Mouse (Mus musculus) lung, embryonic 15.5 days (tissue): ENCODE measurements around the gene Prkcb. TPM values are rescaled to one million over a fixed set of nuclear protein-coding genes. Genes with fewer than 3 reads are reported as not detected.

Experiments
- ATAC-seq: fragments of 200-750 bp; cut with Nextera tagmentation; 2 replicates; pipeline ENCODE4 v1.8.0; 2017; ENCODE audit warnings: moderate number of reproducible peaks, borderline replicate concordance; ENCODE audit not compliant: low FRiP score, low TSS enrichment; ENCODE audit errors: extremely low read depth
- H3K27ac ChIP-seq: fragments of 300-500 bp; sonication (generic); 2 replicates; pipeline ENCODE4 v1.5.1; 2015; ENCODE audit warnings: moderate library complexity, mild to moderate bottlenecking, inconsistent platforms
- H3K27me3 ChIP-seq: fragments of 300-500 bp; sonication (generic); 2 replicates; pipeline ENCODE4 v1.6.1; 2015; ENCODE audit warnings: inconsistent platforms
- H3K36me3 ChIP-seq: fragments of 300-500 bp; sonication (generic); 2 replicates; pipeline ENCODE4 v1.6.1; 2015; ENCODE audit warnings: inconsistent platforms
- H3K4me1 ChIP-seq: fragments of 300-500 bp; sonication (generic); 2 replicates; pipeline ENCODE4 v1.6.1; 2015; ENCODE audit warnings: inconsistent platforms
- H3K4me2 ChIP-seq: fragments of 300-500 bp; sonication (generic); 2 replicates; pipeline ENCODE4 v1.6.1; 2015; ENCODE audit warnings: inconsistent platforms, mild to moderate bottlenecking, moderate library complexity
- H3K4me3 ChIP-seq: fragments of 300-500 bp; sonication (generic); 2 replicates; pipeline ENCODE4 v1.5.1; 2015; ENCODE audit warnings: mild to moderate bottlenecking, inconsistent platforms
- H3K9ac ChIP-seq: fragments of 300-500 bp; sonication (generic); 2 replicates; pipeline ENCODE4 v1.6.1; 2015; ENCODE audit warnings: inconsistent platforms
- H3K9me3 ChIP-seq: fragments of 300-500 bp; sonication (generic); 2 replicates; pipeline ENCODE4 v1.6.1; 2016; ENCODE audit warnings: inconsistent platforms
- WGBS: fragments of 180-500 bp; shearing (Covaris S2); methylation state at CpG from one replicate; pipeline ENCODE4 v1.1.7; 2015; 5-methylcytosine and 5-hydroxymethylcytosine counted together
- polyA plus RNA-seq: library from polyadenylated mRNA; unstranded; fragments of >200 nt; fragmentation: Nextera tagmentation; extraction: Ambion mirVana; gene quantifications from 2 replicates; pipeline ENCODE4 v1.2.1, GENCODE M21; 2015

Gene Prkcb
- polyA plus RNA-seq, 1 experiment from 2014 or later = 7.1 TPM

DNA sequence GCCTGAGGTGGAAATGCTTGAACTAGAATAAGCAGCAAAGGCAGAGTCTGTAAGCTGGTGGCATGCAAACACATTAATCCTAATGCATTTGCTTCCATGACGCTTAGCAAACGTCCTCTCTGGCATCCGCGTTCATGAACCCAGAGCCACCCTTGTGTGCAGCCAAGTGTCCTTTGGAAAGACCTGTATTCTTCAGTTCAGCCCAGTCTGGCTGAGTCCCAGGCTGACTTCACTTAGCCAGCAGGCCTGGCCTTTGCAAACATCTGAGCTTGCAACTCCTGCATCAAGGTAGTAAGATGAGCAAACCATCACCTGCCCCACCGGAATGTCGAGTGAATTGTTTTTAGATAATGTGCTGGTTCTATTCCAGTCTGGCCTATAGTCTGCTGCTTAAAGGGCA lies 126.1 kb downstream of the Prkcb start:
- Histone ChIP-seq H3K4me2 (no peak overlapping the region), H3K9ac (no peak overlapping the region), H3K4me3 (no peak overlapping the region), H3K4me1 (no peaks in the 10 kb centered on the region), H3K9me3 (no peaks in the 10 kb centered on the region), H3K27me3 (no peaks in the 10 kb centered on the region), H3K27ac (no peak overlapping the region), H3K36me3 (no peaks in the 10 kb centered on the region)
- no peak for ATAC-seq
- 57% methylated on average over 6 of the region's 6 CpGs for WGBS

DNA sequence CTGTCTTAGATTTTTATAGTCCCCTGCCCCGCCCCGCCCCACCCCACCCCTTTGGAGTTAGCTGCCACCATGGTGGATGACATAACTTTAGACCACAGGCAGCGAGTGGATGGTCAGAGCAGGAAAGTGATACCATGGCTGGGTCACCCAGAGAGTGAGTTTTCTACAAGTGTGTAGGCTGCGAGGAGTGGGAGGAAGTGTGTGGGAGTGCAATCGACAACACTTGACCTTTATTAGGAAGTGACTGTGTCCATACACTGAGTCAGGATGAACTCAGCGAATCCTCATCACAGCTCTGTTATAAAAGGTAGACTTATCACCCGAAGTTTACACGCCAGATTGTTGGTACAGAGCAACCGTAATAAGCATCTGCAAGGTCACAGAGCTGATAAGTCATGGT lies 126.8 kb downstream of the Prkcb start:
- Histone ChIP-seq H3K27me3 (no peaks in the 10 kb centered on the region), H3K36me3 (no peaks in the 10 kb centered on the region), H3K9ac (no peak overlapping the region), H3K4me1 (no peaks in the 10 kb centered on the region), H3K9me3 (no peaks in the 10 kb centered on the region), H3K4me2 (no peak overlapping the region), H3K4me3 (no peak overlapping the region), H3K27ac (no peak overlapping the region)
- ATAC-seq = no peak
- 75% methylated on average over 9 of the region's 9 CpGs for WGBS

DNA sequence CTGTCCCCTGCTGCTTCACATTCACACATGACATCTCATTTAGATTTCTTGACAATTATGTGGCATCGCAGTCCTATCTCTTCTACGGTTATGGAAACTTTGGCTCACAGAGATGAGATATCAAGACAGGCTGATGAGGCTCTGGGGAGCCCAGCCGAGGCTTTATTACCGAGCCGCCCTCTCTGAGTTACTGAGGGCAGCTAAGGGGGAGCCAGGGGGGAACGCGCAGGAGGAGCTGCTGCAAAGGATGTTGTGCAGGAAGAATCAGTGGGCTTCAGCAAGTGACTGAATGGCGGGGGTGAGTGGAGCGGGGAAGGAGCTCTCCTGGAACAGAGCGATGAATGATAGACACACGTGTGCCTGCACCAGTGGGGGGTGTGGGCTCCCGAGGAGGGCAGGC lies 127.4 kb downstream of the Prkcb start:
- 63% methylated on average over 12 of the region's 12 CpGs for WGBS
- Histone ChIP-seq H3K9ac (no peak overlapping the region), H3K36me3 (no peaks in the 10 kb centered on the region), H3K27ac (no peak overlapping the region), H3K4me1 (no peaks in the 10 kb centered on the region), H3K27me3 (no peaks in the 10 kb centered on the region), H3K9me3 (no peaks in the 10 kb centered on the region), H3K4me2 (no peak overlapping the region), H3K4me3 (no peak overlapping the region)
- ATAC-seq = no peak

DNA sequence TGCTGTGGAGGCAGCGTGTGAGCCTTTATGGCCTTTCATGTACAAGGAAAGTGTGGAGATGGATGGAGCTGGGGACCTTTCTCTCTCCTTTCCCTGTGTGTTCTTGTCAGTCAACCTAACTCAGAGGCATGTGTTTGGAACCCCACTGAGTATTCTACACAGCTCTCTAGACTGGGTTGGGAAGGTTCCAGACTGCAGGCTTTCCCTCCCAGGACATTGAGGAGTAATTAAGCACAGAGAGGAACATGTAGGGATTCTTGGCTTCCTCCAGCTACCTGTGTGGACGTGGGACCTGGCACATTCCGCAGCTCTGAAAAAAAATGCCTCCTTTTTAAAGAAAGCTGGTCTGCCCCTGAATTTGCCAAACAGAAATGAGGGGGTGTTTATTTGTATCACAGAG lies 130.0 kb downstream of the Prkcb start:
- WGBS = 72% methylated on average over 3 of the region's 3 CpGs
- Histone ChIP-seq H3K4me1 (no peaks in the 10 kb centered on the region), H3K4me3 (no peak overlapping the region)

DNA sequence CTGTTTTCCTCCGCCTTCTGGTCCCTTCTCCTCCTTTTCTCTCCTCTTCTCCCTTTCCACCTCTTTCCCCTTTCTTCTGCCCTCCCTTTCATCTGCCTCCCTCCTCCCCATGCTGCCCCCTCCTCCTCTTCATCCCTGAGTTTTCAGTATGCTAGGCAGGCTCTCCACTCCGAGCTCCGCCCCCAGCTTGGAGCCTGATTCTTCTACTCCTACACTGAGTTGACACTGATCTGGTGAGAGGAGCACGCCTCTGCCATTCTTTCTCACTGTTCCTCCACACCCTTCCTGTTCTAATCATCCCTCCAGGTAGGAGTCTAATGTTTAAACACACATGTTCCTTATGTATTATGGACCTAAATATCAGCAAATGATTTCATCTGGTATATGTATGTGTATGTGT lies 135.3 kb downstream of the Prkcb start:
- Histone ChIP-seq H3K27ac (no peak overlapping the region), H3K4me1 (no peaks in the 10 kb centered on the region), H3K27me3 (no peaks in the 10 kb centered on the region), H3K36me3 (no peaks in the 10 kb centered on the region), H3K9me3 (no peaks in the 10 kb centered on the region), H3K4me2 (no peak overlapping the region), H3K9ac (no peak overlapping the region), H3K4me3 (no peak overlapping the region)
- ATAC-seq = no peak
- 43% methylated on average over 4 of the region's 4 CpGs for WGBS

More for the DNA sequence above, 130.0 kb downstream of the Prkcb start:
- H3K27me3 ChIP-seq = no peaks in the 10 kb centered on the region
- no peaks in the 10 kb centered on the region for H3K36me3 ChIP-seq
- H3K4me2 ChIP-seq = no peak overlapping the region
- H3K9ac ChIP-seq = no peak overlapping the region
- no peak overlapping the region for H3K27ac ChIP-seq
- H3K9me3 ChIP-seq = no peaks in the 10 kb centered on the region
- no peak for ATAC-seq

DNA sequence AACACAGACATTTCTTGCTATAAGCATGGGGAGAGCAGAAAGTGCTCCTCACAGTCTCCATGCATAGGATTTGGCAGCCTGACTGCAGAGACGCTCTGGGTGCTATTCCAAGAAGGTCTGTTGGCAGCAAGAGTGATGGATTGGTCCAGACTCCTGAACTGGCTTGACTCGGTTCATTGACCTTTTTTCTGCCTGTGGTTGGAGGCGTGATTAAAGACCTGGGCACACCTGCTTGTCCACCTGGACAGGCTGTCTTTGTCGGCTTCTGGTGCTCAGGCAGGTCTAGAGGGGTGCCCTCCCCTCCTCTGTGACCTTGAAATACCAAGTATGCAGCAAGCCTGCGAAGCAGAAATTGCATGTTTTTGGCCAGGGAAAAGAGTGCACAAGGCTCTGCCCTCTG lies 140.6 kb downstream of the Prkcb start:
- no peak for ATAC-seq
- no peak overlapping the region for H3K4me2 ChIP-seq
- H3K4me3 ChIP-seq = no peak overlapping the region
- no peaks in the 10 kb centered on the region for H3K27me3 ChIP-seq
- H3K9ac ChIP-seq = no peak overlapping the region
- WGBS = 28% methylated on average over 5 of the region's 5 CpGs
- H3K36me3 ChIP-seq = no peaks in the 10 kb centered on the region
- no peak overlapping the region for H3K27ac ChIP-seq
- H3K4me1 ChIP-seq = no peaks in the 10 kb centered on the region
- no peaks in the 10 kb centered on the region for H3K9me3 ChIP-seq

DNA sequence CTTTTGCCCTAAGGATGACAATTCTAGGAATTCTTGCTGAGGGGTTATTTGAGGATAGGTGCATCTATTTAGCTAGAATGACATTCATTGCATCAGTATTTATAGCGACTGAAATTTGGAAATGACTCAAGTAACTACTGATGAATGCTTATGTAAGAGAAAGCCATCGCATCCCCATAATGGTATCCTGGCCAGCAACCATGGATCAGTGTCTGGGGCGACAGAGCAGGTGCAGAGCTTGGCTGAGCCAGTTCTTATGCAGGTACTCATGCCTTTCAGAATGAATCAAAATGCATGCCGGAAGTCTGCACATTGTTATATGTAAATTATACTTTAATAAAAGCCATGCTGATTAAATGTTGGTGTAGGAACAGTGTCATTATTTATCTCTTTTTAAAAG lies 143.8 kb downstream of the Prkcb start:
- Histone ChIP-seq H3K4me1 (no peaks in the 10 kb centered on the region), H3K4me2 (no peak overlapping the region), H3K36me3 (no peaks in the 10 kb centered on the region), H3K9me3 (no peaks in the 10 kb centered on the region), H3K27me3 (no peaks in the 10 kb centered on the region), H3K9ac (no peak overlapping the region), H3K27ac (no peak overlapping the region), H3K4me3 (no peak overlapping the region)
- WGBS = 77% methylated on average over 4 of the region's 4 CpGs
- ATAC-seq = no peak

DNA sequence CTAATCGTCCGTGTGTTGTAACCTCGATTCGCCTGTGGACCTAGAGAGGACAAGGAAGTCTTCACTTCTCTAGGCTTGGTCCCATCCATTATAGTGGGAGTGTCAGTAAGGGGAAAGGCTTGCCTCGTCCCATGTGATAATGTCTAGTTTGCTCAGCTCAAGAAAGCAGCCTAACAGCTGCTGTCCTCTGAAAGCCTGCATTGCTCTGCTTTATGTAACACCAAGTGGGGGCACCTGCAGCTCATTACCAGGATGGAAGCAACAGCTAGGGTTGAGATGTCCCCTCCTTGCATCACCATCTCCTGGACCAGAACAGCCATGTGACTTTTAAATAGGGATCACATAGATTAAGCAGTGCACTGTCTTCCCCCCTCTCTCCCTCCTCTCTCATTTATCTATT lies 144.8 kb downstream of the Prkcb start:
- Histone ChIP-seq H3K9me3 (no peaks in the 10 kb centered on the region), H3K36me3 (no peaks in the 10 kb centered on the region), H3K4me1 (no peaks in the 10 kb centered on the region), H3K27me3 (no peaks in the 10 kb centered on the region), H3K4me2 (no peak overlapping the region), H3K4me3 (no peak overlapping the region), H3K27ac (no peak overlapping the region), H3K9ac (no peak overlapping the region)
- ATAC-seq = no peak
- WGBS = 74% methylated on average over 5 of the region's 5 CpGs

DNA sequence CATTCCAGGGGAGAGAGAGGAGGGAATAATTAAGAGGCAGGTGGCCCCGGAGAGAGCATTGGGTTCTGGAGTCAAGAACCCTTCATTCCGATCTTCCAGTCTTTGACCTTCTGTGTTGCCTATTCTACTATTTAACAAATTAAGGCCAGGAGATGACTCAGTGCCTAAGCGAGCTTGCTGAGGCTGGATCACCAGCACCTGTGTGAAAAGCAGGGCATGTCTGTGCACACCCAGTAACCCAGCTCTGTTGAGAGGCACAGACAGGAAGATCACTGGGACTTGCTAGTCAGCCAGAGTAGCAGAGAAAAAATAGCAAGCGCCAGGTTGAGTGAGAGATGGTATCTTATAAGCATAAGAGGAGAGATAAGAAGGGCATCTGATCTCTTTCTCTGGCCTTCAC lies 146.4 kb downstream of the Prkcb start:
- ATAC-seq = no peak

DNA sequence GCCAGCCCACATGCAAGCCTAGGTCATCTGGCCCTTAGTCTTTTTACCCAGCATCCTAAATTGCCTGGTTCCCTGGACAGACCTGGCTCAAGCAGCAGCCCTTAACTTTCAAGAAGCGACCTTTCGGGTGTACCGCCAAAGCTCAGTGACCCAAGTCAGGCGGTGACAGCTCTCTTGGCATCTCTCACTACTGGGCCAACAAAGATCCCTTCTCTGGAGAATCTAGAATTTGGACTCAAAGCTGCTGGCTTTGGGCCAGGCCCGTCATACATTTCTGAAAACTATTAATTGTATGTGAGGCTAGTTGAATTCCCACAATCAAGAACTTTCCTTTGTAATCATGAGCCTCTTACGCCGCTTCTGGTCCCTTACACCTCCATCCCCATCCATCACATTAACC lies 147.0 kb downstream of the Prkcb start:
- ATAC-seq = no peak

More for the DNA sequence above, 146.4 kb downstream of the Prkcb start:
- Histone ChIP-seq H3K9me3 (no peaks in the 10 kb centered on the region), H3K27me3 (no peaks in the 10 kb centered on the region), H3K9ac (no peak overlapping the region), H3K36me3 (no peaks in the 10 kb centered on the region), H3K4me2 (no peak overlapping the region), H3K27ac (no peak overlapping the region), H3K4me3 (no peak overlapping the region), H3K4me1 (no peaks in the 10 kb centered on the region)
- WGBS = 62% methylated on average over 4 of the region's 4 CpGs

DNA sequence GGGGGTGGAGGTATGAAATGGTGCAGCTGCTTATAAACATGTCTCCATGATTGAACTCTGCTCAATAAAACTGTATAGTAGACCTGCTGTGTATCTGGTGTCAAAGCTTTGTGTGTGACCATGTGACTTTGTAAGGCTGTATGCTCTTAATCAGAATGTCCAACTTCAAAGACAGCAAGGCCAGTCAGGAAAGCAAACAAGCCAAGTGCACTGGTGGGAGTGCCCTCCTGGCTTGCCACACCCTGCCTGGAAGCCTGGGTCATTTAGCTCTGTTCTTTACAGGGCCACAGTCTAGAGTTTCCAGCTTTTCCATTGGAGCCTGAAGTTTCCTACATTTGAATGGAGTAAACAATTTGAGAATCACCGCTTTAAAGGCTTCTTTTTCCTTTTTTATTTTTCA lies 148.8 kb downstream of the Prkcb start:
- Histone ChIP-seq H3K4me2 (no peak overlapping the region), H3K27me3 (no peaks in the 10 kb centered on the region), H3K9me3 (no peaks in the 10 kb centered on the region), H3K9ac (no peak overlapping the region), H3K27ac (no peak overlapping the region), H3K4me1 (no peaks in the 10 kb centered on the region), H3K4me3 (no peak overlapping the region), H3K36me3 (no peaks in the 10 kb centered on the region)
- ATAC-seq = no peak
- 66% methylated on average over 1 of the region's 1 CpGs for WGBS

More for the DNA sequence above, 147.0 kb downstream of the Prkcb start:
- 78% methylated on average over 7 of the region's 7 CpGs for WGBS
- Histone ChIP-seq H3K9ac (no peak overlapping the region), H3K9me3 (no peaks in the 10 kb centered on the region), H3K27me3 (no peaks in the 10 kb centered on the region), H3K4me3 (no peak overlapping the region), H3K27ac (no peak overlapping the region), H3K4me2 (no peak overlapping the region), H3K4me1 (no peaks in the 10 kb centered on the region), H3K36me3 (no peaks in the 10 kb centered on the region)

DNA sequence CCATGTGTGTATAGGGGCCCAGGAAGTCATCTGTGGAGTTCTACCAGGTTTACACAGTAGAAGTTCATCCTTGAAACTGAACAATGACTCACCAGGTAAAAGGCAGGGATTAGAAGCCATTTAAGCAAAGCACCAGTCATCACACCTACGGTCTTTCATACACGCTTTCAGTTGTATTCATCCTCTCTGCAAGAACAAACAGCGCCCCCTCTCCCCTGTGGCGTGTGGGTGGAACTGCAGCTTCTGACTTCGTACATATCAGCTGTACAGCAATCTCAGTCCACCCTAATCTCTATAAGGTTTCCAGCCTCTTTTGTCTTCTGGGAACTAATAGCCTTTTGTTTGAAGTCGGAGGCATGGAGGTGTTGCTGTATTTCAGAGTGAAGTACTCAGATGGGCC lies 156.5 kb downstream of the Prkcb start:
- H3K4me1 ChIP-seq = no peaks in the 10 kb centered on the region
- no peak overlapping the region for H3K27ac ChIP-seq
- no peak overlapping the region for H3K4me3 ChIP-seq
- no peak for ATAC-seq
- no peak overlapping the region for H3K9ac ChIP-seq
- no peaks in the 10 kb centered on the region for H3K27me3 ChIP-seq
- H3K4me2 ChIP-seq = no peak overlapping the region
- WGBS = 56% methylated on average over 6 of the region's 6 CpGs
- no peaks in the 10 kb centered on the region for H3K9me3 ChIP-seq
- no peaks in the 10 kb centered on the region for H3K36me3 ChIP-seq

DNA sequence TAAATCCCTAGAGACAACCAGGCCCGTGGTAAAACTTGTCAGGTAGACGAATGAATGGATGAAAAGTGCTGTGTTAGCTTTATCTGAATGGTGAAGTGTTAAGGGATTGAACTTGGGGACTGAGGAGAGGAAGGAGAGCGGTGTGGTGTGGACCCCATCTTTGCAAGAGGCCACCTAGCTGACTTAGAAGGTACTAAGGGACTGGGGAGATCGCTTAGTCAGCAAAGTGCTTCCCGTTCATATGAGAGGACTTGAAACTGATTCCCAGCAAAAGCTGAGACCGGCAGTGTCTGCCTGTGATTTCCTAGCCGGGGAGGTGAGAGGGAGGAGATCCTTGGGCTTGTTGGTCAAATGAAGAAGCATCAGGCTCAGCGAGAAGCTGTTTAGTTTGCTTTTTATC lies 164.1 kb downstream of the Prkcb start:
- Histone ChIP-seq H3K4me3 (no peak overlapping the region), H3K27ac (no peak overlapping the region), H3K27me3 (no peaks in the 10 kb centered on the region), H3K9me3 (no peaks in the 10 kb centered on the region), H3K4me1 (no peaks in the 10 kb centered on the region), H3K36me3 (no peaks in the 10 kb centered on the region), H3K9ac (no peak overlapping the region), H3K4me2 (no peak overlapping the region)
- no peak for ATAC-seq
- 65% methylated on average over 8 of the region's 8 CpGs for WGBS
